Mouse (Mus musculus) spleen, adult 18-20 months (tissue): Measurements from ENCODE around the gene Rbck1.
A peak's percentile ranks its signal among the peaks of the same experiment; 100 is the strongest.
"Not testable (repeated sequence)": the region's sequence is repeated elsewhere in the genome, so short reads cannot be mapped to it uniquely, and the experiment has no call there.

Experiments
- DNase-seq, 2 experiments: peaks; one replicate each; pipeline ENCODE4 v3.0.0; 2022; ENCODE audit warnings: mixed read lengths in 2 of 2

Gene Rbck1

GRCm38 (mm10) chr2:152293727-152294475 is 38.6 kb downstream of the Rbck1 start, which contains the start of gene Tbc1d20:
TSS of gene Tbc1d20 (plus strand) at chr2:152293828.
- peak; percentile 87 to 92 for DNase-seq

GRCm38 (mm10) chr2:152293179-152293726 is 39.2 kb downstream of the Rbck1 start:
- no peak for DNase-seq

DNA sequence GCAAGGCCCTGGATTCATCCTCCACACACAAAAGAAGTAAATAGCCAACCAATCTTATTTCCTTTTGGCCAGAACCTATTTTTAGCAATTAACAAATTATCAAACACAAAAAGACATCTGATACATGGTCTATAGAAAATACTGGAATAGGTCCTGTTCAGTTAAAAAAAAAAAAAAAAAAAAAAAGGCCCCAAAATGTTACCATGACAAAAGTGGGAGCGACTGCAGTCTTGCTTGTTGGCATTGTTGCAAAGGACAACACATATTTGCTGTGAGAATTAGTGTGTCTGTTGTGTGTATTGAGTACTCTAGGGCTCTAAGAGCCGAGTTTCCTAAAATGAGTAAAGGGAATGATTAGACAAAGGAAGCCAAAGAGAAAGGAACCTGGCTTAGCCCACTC is 40.0 kb downstream of the Rbck1 start:
- no peak for DNase-seq

GRCm38 (mm10) chr2:152289623-152290022 is 42.8 kb downstream of the Rbck1 start:
- not testable (repeated sequence) for DNase-seq

DNA sequence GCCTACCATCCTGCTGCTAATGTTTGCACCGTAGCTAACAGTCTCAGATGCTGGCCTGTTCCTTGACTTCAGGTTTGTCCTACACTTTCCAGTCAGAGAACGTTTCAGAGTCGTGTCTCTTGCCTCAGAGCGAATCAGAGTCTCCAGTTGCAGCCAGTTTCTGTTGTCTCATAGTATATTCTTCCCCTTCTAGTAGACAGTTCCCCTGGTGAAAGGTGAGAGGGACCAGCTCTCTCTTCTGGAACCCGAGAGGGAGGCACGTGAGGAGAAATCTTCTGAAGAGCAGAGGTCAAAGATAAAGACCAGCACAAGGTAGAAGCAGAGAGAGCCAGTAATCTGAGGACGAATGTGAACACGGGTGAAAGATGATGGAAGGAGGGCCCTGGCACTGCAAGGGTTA is 44.4 kb downstream of the Rbck1 start:
- DNase-seq, result no peak

GRCm38 (mm10) chr2:152287560-152287959 is 44.9 kb downstream of the Rbck1 start:
- DNase-seq, result no peak

- DNase-seq, result no peak
Observed at GRCm38 (mm10) chr2:152281407-152281806, 51.0 kb downstream of the Rbck1 start.

DNA sequence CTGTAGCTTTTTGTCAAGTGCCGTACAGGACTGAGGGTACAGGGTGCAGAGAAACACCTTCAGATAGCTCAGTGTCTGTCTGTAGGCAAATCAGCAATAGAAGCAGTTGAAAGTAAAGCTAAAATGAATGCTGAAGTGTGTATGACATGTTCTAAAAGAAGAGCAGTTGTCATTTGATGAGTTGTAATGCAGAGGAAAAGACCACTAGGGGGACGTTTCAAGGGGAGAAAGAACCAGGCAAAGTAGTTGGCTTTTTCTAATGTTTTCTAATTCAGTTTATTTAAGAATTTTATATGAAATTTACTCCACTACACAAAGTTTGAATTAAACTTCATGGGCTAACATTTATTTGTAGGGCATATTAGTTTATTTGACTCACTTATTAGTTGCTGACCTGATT is 58.8 kb downstream of the Rbck1 start:
- no peak for DNase-seq
